Mouse (Mus musculus) adrenal gland, postnatal 10 days (tissue): ENCODE results near the gene Tbc1d8. TPM values are rescaled to one million over a fixed set of nuclear protein-coding genes. Genes with fewer than 3 reads are reported as not detected.

Experiments
- DNase-seq: peaks from one replicate; pipeline ENCODE4 v3.0.0; 2021; ENCODE audit warnings: mixed read lengths
- total RNA-seq, 2 experiments: library from RNA; stranded (reverse); gene quantifications; 2 replicates each; pipeline ENCODE4 v1.2.3; 2021

The Tbc1d8 gene
- total RNA-seq, 2 experiments from 2014 or later, result 9.2 to 12.4 TPM

DNA sequence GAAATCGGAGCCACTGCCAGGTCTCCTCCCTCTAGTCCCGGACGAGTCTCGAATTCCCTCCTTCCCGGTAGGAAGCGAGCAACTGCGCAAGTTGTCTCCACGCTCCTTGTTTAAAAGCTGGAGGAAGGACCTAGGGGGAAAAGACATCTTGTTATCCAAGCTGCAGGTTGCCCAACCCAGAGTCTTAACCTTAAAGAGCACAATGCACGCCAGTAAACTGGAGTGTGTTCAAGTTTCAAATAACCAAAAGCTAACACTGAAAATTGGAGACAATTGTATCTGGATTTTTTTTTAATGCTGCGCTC, 293 bp upstream of the Tbc1d8 start:
- DNase-seq, result no peak

DNA sequence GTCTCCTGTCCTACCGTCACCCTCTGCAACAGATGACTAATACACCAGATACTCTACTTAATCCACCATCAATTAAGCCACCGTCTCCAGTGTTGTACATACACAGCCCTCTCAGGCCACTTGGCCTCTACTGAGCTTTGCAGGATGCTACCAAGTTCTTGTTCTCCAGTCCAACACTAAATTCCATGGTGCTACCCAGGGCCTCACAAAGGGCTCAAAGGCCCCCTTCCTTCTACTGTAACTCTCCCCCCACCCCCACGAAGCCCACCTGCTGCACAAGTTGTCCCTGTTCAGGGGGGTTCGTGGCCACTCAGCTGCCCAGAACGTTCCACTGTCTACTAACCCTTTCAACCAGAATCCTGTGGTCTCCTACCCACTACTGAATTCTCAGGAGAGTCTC, 1.5 kb downstream of the Tbc1d8 start:
- no peak for DNase-seq

DNA sequence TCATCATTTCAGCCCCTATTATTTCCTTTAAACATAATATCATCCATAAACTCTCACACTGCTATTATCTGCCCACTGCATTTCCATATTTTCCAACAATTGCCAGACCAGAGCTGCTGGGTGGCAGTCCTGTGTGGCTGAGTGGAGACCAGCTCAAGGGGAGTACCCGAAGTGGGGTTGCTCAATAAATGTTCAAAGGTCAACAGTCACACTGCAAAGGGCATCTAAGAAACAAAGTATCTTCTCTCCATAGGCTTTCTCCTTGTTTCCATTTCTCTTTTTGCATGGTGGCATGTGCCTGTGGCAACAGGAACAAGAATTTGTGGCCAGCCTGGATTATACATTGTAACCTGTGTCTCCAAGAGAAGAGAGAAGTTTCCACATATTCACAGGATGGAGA, 2.2 kb downstream of the Tbc1d8 start:
- DNase-seq, result no peak

DNA sequence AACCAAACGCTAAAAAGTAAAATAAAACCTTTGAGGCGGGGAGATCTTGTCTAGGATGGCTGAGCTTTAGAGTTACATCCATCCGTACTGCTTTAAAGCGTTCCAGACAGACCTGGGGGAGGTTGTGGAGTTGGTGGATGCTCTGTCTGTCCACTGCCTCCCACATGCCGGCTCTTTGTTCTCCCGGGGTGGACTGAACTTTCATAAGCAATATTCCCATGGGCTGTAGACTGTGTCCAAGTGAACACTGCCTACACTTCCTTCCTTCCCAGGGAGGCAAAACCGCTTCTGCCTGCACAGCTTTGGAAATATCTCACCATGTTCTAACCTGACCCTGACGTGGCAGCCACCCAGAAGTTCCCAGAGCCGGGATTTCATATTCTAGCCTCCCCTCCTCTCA, 4.0 kb downstream of the Tbc1d8 start:
- DNase-seq, result no peak

DNA sequence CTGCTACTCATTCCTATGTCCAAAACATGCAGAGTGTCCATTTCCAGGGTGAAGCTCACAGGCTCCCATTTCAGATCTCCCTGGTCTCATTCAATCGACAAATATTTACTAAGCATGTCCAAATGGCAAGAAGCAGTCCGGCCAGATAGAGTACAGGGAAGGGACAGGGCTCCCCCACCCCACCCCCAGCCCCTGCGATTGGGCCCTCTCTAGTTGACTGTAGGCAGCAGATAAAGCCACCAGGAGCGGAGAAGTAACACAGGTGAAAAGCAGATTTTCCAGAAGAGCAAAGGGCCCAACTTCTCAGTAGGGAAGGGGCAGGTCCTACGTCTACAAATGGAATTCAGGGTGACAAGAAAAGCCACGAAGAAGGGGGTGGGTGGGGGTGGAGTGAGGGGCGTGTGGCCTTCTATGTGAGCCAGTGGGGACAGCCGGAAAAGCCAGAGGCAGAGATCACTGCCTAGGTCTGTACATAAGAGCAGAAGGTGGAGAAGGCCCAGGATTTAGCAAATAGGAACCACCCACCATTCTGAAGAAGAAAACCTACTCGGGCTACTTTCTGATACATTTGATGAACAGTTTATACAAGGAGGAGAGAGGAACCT, 7.2 kb downstream of the Tbc1d8 start:
- no peak for DNase-seq

DNA sequence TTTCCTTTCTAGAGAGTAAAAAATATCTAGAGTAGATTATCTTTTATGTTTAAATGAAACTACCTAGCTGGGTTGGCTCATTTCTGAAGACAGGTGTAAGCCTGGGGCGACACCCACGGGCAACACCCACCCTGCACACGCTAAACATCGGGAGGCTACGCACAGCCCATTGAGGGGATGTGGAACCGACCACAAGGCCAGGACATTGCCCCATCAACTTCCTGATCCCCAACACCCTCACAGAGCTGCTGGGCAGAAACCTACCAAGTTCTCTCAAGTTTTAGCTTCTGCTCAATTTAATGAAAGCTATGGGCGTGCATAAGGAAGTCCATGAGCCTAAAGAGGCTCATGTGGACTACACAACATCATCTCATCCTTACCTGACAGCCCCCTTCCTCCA, 9.6 kb downstream of the Tbc1d8 start:
- DNase-seq, result no peak

DNA sequence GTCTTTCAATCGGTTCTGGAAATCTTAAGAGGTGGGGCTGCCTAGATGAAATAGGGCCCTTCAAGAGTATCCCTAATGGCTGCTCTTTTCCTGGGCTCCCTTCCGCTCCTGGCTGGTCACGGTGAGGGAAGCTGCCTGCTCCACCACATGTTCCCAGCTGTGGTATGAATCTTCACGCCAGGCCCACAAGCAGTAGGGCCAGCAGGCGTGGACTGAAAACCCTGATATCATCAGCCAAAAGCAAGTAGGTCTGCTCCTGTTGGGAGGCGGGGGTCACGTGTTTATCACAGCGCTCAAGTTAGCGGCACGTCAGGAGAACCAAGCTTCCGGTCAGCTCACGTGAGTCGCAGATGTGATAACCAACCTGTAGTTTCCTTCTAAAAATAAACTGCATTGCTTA, 12.0 kb downstream of the Tbc1d8 start:
- no peak for DNase-seq

DNA sequence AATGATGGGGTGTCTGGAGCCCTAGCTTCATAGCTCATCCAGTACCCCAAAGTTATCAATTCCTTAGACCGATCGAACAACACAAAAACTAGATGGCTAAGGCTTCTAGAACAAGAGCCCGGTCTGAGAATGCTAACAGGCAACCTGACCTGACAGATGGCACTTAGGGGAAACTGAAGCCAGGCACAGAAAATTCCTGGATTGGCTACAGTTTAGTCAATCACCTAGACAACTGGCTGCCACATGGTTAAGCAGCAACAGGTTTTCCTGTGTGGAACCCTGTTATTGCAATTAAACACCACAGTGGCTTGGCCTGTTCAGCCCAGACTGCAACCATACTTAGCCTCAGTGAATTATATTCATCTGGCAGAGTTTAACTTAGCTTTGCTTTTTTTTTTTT, 13.8 kb downstream of the Tbc1d8 start:
- no peak for DNase-seq

DNA sequence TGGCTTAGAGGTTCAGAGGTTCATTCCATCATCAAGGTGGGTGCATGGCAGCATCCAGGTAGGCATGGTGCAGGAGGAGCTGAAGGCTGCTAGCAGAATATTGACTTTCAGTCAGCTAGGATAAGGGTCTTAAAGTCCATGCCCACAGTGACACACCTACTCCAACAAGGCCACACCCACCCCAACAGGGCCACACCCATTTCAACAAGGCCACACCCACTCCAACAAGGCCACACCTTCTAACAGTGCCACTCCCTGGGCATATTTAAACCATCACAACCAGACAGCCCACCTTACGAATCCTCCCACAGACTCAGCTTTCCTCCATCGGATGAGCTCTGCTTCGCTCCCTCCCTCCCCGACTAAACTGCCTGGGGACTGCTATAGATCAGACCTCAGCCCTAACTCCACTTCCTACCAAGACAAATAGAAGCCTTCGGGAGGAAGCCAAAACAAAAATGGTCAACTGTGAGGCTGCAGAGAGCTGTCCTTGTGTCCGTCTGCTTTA, 15.6 kb downstream of the Tbc1d8 start:
- DNase-seq, result no peak

DNA sequence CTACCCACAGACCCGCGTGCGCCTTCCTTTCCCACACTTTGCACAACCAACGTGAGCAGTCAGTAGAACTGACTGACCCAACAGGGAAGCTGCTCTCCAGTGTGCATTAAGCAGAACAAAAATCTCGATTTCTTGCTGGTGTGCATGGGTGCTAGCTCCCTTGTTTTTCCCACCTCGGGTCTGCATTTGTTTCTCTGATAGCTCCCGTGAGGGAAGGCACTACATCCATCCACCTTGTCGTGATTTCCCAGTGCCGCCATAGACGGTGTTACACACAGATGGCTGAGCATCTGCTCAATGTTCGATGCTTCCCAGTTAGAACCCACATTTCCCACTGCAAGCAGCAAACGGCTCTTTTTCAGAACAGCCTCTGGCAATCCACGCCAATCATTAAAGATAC, 16.5 kb downstream of the Tbc1d8 start:
- DNase-seq, result no peak

DNA sequence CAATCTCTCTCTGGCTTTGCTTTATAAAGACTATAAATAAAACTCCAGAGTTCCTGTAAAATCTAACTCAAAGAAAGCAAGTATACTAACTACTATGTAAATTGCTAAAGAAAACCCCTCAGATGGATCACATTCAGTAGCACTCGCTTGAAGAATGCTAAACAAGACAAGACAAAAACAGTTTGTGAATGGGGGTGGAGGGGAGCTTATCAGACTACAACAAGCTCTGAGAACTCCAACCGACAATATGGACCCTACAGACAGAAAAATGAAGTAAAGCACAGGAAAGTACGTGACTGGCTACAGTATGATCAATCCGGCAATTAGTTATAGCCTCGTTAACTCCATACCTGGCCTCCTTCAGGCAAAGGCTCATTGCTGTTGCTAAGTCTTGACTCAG, 18.1 kb downstream of the Tbc1d8 start:
- DNase-seq, result no peak

DNA sequence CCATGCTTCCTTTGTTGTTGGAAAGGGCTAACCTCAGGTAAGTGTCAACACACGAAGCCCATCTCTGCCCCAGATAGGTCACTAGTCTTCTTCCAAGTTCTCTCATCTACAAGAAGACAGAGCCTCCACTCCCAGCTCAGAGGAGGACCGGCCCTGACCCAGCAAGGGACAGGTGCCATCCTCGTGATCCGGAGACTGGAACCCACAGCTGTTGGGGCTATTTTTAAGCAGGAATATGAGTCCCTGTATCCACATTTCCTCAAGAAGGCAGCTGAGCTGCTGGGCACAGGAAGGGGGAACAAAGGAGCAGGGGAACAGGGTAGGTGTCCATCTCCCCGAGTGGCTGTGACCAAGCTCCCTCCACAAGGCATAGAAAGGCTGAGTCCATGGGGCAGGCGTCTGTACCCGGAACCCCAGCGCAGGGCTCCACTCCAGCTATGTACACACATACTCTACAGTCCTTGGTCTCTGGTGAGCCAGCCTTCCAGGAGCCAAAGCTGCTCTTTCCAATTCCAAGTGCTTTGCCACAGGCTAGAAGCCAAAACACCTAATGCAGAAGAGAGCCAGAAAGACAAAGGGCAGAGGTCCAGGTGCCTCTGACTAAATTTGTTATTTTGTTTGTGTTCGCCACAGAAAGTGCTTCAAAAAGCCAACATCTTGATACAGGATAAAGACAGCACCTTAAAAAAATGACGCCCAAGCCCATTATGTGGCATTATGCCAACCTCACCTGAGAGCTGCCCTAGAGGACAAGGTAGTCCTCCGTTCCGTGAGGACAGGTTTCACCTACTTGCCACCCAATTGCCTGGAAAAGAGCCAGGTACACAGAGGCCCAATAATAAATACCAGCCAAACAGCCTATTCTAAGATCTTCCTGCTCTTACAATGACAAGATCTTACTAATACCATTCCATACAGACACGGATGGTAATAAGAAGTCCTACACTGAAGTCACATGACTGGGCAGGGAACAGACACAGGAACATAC, 20.4 kb downstream of the Tbc1d8 start:
- peak; percentile 35 for DNase-seq

DNA sequence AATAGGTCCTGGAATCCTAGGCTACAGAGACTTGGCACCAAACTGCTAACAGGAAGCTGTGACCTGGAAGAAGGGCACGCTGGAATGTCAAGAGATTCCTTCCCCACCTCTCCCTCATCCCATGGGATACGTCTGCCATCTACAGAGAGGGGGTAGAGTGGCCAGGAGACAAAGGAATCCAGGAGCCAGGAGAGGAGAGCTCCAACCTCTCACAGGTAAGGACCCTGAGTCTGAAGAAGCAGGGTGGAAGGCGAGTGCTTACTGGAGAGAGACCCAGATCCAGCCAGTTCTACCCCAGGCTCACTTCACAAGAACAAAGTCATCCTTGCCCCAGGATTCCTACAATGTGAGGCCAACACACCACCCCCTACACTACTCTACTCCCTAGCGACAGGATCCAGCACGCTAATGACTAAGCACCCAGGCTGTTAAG, 22.1 kb downstream of the Tbc1d8 start:
- DNase-seq, result no peak

DNA sequence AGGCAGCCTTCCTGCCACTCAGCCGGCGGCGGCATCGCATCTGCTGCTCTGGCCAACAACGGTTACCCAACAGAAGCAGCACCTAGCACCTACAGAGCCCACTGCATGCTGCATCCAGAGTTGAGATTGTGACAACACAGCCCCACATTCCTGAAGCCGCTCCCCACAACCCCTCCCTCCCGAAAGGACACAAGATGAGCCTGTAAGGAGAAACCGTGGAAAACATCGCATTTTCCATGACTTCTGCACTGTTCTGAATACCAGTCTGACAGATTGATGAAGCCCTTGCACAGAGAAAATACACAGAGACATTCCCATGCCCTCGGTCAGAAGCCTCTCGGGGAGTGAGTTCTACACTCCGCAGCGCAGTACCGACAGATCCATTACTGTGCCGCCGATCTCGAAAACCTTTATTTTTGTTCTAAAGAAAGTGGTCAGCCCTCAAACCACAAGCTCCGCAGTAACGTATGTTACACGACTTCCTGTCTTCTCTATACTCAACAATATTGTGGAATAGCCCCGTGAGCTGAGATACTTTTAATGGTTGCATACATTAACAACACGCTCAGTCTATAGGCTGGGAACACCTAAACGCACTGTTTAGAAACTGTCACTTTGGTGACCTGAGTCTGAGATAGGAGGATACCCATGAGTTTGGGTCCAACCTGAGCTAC, 23.1 kb downstream of the Tbc1d8 start:
- no peak for DNase-seq

DNA sequence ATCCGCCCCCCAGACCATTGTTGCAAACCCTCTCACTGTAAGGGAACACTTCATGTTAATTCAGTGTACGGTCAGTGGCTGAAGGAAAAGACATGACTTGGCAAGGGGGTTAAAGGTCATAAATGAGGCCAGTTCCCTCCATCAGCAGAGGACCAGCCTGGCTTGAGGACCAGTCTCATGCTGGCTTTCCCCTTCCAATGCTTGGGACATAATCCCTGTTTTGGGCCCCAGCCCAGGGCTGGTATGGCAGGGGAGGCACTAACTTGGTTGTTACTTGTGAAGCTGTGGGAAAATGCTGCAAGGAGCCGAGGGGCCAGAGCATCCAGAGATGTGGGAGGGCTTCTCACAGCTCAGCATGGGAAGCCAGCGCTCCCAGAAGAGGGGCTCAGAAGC, 23.8 kb downstream of the Tbc1d8 start:
- DNase-seq, result no peak

DNA sequence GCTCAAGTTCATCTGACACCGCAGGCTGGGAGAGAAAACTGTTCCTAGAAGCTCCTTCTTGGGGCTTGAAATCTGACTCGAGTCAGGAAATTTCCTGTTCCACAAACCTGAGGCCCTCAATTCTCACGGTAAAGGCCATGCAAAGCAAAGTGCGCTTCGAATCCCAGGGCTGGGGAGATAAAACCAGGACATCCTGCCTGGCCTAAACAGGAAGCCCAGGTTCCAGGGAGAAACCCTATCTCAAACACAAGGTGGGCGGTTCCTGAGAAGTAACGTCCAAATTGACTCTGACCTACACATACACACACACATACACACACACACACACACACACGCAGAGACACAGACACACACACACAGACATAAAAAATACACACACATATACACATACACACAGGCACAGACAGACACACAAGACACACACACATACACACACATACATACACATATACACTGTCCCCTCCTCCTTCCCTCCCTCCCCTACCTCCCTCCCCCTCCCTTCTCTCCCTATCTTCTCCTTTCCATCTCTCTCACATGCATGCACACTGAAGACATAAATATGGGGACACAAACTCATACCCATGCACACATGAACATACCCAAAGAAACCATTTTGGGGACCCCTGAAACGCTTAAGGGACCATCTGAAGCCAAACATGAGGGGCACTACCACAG, 24.3 kb downstream of the Tbc1d8 start:
- no peak for DNase-seq

DNA sequence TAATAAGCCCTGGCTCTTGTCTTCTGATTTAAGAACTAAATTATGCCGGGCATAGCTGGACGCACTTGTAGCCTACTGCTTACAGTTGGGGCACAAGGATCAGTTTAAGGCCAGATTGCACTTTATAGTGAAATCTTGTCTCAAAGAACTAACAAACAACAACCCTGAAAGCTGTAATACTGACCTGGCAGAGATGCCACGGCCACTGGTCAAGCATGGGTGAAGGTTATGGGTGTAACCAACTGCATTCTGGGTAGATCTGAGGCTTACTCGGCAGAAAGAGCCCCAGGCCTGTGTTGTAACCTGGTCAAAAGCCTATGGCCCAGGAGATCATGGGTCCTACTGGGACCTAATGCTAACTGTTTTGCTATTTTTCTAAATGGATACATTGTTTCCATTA, 26.4 kb downstream of the Tbc1d8 start:
- no peak for DNase-seq

DNA sequence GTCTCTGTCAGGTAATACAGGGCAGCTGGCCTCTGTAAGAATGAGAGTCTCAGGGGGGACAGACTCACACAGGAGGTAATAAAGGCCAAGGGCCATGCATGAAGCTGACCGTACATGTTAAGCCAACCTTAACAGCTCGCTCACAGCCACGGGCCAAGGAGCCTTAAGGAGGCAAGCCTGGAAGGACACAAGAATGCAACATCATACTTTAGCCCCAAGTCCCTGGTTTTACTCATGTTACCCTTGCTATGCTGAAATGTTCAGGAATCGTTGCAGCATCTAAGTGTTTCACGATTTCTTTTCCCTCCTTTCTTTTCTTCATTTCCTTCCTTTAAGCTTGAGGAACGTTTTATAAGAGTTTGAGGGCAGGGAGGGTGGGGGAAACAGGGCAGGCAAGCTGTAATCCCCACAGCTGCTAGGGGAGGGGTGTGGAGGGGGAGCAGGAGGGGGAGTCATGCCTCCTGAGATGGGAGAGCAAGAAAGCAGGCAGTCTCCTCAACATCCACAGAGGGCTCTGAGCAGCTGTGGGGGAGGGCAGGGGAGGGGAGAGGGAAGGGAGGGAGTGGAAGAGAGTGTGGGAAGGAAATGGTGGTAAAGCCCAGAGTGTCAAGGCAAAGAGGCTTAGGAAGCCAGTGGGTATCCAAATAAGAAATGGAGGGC, 28.4 kb downstream of the Tbc1d8 start:
- DNase-seq, result no peak

DNA sequence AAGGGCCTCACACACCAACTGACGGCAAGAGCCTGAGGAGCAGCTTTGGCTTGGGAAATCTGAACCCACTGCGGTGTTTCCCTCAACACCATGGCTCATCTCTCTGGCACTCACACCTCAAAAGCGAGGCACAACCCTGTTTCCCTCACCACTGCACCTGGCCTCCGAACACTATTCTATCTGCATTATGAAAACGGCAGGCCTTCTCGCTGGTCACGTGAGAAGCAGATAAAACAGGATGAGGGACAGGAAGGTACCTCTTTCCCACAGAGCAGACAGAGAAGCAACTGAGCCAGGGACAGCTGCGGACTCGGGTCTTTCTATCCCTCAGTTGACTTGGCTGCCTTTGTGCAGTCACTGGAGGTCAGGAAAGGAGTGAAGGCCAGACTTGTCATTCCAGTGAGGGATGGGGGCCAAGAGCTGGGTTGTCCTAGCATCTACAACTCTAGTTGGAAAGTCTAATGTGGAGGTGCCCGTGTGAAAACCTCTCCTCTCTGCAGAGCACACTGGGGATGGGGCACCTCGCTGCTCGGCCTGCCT, 29.2 kb downstream of the Tbc1d8 start:
- no peak for DNase-seq

DNA sequence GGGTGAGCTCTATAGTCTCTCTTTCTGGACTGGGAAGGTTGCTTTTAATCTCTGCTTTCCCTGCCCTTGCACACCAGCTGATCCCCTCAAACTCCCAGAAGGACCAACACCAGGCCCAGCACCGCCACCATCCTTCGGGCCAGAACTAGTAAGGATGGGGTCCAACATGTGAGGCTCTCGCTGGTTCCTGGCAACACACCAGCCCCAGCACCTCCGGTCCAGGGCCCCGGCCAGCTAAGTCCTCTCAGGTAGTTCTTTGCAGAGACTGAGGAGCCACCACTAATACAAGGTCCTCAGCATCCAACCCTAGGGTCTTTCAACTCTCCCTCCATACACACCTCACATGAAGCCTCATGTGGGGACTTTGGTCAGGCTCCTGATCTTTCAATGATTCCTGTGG, 29.7 kb downstream of the Tbc1d8 start:
- DNase-seq, result no peak

DNA sequence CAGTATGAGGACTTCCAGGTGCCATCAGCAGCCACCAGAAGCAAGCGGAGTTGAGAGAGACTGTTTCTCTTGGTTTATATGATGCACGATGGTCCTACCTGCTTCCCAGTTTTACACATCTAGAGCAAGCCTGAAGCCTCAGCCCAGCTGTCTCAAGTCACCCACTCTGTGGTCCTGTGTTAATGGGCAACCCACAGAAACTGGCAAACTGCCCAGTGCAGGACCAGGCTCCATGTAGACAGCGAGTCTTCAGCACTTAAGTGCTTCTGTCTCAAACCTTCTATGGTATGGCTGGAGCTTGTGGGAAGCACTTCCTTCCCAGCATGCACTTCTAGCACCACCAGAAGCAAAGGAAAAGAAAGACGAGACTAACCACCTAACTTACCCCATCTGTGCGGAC, 30.3 kb downstream of the Tbc1d8 start:
- no peak for DNase-seq

DNA sequence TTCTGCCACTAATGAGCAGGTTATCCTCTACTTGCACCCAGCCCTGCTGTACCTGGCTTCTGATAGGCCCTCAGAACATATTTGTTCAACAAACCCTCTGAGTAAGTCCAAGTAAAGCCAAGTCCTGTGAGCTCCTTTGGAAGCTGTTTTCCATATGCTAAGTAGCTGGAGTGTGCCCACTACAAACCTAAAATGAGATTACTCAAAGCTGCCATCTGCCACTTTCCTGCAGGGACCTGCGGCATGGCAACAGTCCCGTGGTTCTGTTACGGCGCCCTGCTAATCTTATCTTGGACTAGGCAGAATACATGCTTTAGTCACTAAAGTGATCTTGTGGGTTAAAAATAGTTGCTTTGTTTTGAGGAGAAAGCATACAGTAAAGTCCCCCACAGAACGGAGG, 32.4 kb downstream of the Tbc1d8 start:
- no peak for DNase-seq
